Mouse (Mus musculus): ENCODE data around the gene Myrfl.

DNA sequence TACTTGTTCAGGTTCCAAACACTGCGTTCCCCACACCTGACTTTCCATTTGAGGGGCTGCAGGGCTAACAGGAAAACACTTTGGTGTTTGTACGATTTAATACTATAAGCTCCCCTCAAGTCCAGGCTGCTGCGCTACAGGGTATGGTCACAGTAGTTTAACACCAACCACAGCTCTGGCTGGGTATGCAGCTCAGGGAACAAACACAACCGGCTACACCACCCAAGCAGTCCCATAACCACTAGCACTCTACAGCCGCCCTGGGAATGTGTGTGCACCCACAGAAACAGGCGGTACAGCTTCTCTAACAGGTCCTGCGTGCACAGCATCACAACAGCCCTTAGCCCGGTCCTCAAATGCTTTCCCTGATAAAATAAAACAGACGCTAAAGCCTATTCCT lies 16.1 kb upstream of the Myrfl start:
- TF ChIP-seq CTCF (IDR thresholded peaks at IDR 0.05; ENCODE audit: control insufficient read depth, insufficient read depth, insufficient read length) (no peak), USF1 (IDR thresholded peaks at IDR 0.05; ENCODE audit: low read depth) (no peak), MYOG (IDR thresholded peaks at IDR 0.05; ENCODE audit: control insufficient read depth, extremely low read depth, insufficient read length) (no peak), MYOD1 (IDR thresholded peaks at IDR 0.05; ENCODE audit: control insufficient read depth, insufficient read length, low read depth) (no peak), MAX (IDR thresholded peaks at IDR 0.05) (no peak), FOSL1 (IDR thresholded peaks at IDR 0.05; ENCODE audit: insufficient read depth, low read length, poor library complexity, severe bottlenecking) (no peak), CEBPB (IDR thresholded peaks at IDR 0.05; ENCODE audit: low read depth) (no peak)

Measured in C2C12 (cell line).